Mouse (Mus musculus): Measurements from ENCODE around the gene Arhgef3.

DNA sequence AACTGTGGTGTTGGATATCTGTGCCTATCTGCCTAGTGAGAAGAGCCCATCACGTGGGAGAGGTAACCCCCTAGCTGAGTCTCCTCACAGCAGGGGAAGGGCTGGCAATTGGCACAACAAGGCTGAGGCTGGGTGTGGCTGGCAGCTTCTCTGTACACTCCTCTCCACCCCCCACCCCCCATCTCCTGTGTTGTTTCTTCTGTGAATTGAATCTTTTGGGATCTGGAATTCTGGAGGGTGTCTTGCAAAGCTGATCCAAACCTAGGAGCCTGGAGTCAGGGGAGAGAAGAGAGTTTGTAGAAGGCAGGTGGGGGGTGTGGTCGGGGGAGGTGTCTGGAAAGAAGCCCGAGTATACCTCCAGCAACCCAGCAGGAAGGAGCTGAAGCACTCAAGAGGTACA lies 26.8 kb downstream of the Arhgef3 start:
- no peak for TF ChIP-seq EP300 (IDR thresholded peaks at IDR 0.05)
- no peak for TF ChIP-seq CTCF (IDR thresholded peaks at IDR 0.05)

Data from lung, postnatal 0 days (tissue).